Mouse (Mus musculus): ENCODE measurements around the gene 4930505A04Rik.
"Not testable (repeated sequence)": the region's sequence is repeated elsewhere in the genome, so short reads cannot be mapped to it uniquely, and the experiment has no call there.

The 4930505A04Rik gene

DNA sequence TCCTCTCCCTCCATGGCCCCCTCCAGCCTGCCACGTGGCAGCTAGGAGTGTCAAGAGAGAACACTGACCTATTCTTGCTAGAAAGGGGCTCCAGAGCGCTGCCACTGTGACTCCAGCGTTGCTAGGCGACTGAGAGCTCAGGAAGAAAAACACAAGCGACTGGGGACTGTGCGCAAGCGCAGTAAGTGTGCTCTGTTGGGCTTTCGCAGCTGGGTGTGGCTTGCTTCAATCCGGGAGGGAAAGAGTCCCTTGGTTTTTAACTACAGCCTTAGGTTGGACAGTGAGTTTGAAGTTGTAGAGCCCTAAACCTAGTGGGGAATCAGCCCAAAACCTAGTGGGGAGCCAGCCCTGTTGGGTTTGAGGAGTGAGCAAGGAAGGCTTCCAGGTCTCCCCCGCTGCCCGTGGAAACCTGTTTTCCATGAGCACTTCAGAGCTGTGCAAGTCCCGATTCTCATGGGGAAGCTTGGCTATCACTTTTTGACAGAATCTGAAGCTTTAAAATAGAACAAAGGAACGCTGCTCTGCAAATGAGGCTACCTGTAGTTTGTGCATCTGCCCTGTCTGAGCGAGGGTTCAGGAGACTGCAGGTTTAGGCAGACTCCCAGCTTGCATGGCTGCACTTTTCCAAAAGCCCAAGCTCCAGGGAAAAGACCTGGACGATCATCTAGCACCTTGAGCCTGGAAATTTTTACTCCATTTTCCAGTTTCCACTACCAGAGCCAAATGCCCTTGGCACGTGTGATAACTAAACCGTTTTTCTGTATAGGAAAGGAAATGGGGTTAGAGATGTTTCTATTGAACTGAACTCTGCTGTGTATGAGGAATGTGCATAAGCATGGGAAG lies at the start of gene 4930505A04Rik:
Gene 4930505A04Rik (minus strand): TSS at position 77 of the 843 bp plus-strand sequence.
- DNase-seq, result peak; percentile 86 to 92

DNA sequence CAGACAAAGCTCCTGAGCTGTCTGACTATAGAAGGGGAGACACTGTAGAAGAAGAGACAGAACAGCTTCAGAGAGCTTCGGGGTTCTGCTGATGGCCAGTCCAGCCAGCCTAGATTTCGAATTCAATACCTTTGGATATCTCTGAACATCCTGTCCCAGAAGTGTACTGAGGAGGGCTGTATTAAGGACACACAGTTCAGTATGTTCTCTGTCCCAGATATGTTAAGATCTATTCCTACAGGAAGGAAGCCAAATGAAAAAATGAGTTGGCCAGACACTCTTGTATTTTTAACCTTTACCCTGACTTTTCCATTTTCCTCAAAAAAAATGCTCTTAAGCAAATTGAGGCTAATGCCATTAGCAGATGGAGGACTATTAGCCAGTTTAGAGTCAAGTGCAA lies 45.5 kb upstream of the 4930505A04Rik start:
- no peak for DNase-seq

GRCm38 (mm10) chr11:30508178-30508577 lies 36.6 kb upstream of the 4930505A04Rik start:
- no peak for DNase-seq

- DNase-seq, result no peak
Measured at GRCm38 (mm10) chr11:30498738-30499355, 27.2 kb upstream of the 4930505A04Rik start.

DNA sequence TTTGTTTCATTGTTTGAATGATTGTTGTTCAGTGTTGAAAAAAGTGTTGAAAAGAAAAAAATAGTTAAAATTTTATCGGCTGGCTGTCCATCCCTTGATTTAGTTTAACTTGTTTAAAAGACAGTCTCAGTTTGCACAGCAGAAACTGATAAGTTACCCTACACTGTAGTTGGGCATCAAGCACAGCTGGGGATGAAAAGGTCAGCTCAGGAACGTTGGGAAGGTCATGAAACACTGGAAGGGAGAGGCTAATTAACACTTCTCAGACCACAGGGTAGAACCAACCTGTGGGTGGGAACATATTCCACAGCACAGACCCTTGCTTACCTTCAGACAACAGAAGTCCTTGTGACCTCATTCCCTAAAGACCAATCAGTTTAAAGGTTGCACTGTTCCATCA lies 25.5 kb upstream of the 4930505A04Rik start:
- DNase-seq, result no peak

GRCm38 (mm10) chr11:30491515-30492260 lies 20.1 kb upstream of the 4930505A04Rik start:
- no peak for DNase-seq

GRCm38 (mm10) chr11:30488183-30488582 lies 16.6 kb upstream of the 4930505A04Rik start:
- no peak for DNase-seq

DNA sequence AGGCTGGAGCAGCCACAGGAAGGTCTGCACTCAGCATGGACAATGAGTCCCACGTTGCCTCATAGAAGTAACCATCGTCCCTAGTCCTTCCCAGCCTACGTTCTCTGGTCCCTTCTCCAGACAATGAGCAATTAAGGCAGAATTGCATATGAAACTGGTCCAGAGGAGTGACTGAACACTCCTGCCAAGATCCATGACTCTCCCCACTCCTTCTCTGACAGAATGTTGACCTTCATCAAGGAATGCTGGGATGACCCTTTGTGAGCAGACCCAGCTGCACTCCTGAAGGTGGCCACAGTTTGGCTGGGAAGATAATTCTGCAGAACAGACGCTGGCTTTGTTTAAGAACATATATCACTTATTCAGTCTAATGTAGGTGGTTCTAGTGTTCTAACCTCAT lies 11.7 kb upstream of the 4930505A04Rik start:
- no peak for DNase-seq

DNA sequence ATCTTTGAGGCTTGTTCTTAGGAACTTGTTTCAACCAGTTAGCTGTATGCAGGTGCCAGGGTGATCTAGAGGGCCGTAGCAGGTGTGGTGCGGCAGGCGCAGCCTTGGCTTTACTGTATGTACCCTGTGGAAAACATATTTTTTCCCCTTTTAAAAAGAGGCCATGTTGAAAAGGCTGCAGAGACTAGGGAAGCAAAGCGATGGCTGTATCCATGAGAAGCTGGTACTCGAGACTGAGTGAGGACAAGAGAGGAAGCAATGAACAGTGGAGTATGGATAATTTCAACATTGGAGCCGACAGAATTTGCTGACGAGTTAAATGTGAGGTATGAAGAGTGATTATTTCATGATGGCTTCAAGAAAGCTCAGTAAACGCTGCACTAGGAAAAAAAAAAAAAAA lies 440 bp downstream of the 4930505A04Rik start:
- DNase-seq, result no peak

DNA sequence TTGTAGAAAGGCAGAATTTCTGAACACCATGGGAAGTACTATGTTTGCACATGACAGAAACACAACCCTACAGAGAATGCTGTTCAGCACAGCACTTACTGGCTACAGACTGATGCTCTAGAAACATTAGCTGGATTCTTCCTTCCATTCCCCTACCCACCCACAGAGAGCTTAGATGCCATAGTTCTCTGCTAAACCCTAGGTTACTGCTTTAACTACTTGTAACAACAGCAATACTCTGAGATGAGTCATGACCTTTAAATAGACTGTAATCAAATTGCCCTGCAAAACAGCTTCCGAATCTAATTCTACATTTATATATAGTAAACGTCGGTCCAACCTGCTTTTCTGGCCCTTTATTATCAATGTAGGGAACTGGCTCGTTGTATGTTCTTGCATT lies 17.3 kb downstream of the 4930505A04Rik start:
- DNase-seq, result no peak

GRCm38 (mm10) chr11:30448126-30448525 lies 23.5 kb downstream of the 4930505A04Rik start:
- DNase-seq, result no peak

DNA sequence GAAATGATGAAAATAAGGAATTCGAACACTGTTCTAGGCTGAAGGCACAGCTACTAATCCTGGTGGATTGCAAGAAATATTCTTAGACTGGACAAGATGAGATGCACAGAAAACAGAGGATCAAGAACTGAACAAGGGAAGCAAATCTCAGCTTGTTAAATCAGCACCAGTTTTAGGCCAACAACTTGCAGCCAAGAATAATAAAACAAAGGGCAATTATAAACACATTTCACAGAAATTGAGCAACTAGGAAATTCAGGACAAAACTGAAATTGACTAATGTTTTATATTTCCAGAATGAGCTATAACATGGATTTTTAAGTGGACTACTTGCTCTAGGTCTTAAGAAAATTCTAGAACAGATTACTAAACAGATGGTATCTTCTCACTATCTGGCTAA lies 24.1 kb downstream of the 4930505A04Rik start:
- DNase-seq, result no peak

DNA sequence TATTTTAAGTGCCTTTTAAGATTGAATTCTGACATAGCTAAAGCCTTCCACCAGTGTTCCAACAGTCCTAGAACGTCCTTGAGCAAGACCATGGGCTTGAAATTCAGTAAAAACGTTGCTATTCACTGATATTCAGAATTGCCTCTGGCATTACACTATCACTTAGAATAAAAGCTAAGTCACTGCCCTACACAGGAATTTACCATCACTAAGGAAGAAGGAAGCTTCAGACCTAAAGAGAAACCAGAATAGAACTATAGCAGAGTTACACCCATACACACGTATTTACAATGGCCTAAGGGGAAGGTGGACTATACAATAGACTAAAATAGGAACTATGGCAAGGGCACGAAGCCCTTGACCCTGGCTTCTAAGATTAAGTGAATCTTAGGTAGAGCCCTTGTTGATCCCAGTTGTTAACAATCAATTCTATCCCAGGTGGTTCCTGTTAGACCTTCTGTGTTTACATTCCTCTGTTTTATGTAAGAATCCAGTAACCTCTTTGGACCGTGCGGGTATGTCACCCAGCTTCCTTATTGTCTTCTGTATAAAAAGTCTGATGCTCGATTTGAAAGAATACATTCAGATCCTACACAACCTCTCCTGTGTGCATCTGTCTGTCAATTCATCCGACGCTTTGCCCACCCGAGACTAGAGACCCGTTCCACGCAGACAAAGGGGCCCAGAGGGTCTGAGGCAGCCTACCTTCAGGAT lies 27.3 kb downstream of the 4930505A04Rik start:
- DNase-seq, result not testable (repeated sequence)

DNA sequence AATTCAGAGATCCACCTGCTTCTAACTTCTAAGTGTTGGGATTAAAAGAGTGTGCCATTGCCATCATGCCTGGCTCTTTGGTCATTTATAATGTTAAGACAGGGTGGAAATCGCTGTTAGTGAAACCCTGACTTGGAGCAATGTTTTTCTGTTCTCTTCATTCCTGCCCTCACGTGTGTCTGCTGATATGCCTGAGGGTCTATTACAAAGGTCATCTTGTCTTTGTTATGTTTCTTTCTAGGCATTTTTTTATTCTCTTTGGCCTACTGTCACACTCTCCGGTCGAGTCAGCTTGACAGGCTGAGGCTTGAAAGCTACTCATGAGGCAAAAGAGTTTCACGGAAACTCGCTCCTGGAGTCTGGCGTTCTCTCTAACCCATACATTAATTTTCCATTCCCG lies 27.9 kb downstream of the 4930505A04Rik start:
- DNase-seq, result no peak

- no peak for DNase-seq
Measured at GRCm38 (mm10) chr11:30433256-30433950, 38.2 kb downstream of the 4930505A04Rik start.

GRCm38 (mm10) chr11:30405581-30405980 lies 66.0 kb downstream of the 4930505A04Rik start:
- DNase-seq, result peak; percentile 61 to 80

DNA sequence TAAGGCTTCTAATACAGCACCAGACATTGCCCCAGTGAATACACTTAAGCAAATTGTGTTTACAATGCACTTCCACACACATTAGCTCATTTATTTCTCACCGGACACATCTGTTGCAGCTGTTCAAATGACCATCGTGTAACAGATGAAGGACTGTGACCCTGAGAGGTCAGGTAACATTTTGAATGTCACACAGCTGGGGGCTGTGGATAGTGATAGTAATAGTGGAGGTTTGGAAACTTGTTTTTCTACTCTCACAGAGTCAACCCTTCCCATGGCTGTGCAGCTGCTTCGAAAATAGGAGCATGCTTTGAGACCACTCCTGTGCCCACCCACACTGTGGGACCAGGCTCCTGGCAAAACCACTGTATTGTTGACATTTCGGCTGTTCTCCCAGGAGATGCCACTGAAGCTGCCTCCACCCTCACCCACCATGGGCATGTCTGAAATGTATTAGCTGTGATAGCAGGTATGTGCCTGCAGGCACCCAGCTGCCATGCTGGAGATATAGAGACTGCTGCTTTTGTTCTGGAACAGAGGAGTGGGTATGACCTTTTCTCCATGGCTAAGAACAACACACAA lies 66.9 kb downstream of the 4930505A04Rik start:
- DNase-seq, result no peak

GRCm38 (mm10) chr11:30394351-30394750 lies 77.3 kb downstream of the 4930505A04Rik start:
- DNase-seq, result no peak

DNA sequence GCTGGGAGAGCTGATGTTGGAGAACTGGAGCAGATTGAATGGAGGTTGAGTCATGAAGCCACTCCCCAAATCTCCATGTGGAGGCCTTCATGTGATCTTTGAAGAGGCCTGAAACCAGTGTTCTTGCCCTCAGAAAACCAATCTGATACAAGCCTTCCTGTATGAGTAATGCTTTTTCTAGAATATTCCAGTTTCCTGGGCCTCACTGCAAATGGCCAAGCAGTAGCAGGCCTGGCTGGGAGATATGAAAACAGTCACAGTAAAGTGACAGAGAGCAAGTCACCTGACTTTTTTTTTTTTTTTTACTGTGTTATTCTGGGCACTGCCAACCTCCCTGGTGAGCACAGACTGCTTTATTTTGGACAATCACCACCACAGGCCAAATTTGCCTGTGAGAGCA lies 88.6 kb downstream of the 4930505A04Rik start:
- no peak for DNase-seq
